Mouse (Mus musculus): Measurements from ENCODE around the gene Cytip. TPM values are rescaled to one million over a fixed set of nuclear protein-coding genes. Genes with fewer than 3 reads are reported as not detected.

Gene Cytip
- not detected for total RNA-seq (2021)

DNA sequence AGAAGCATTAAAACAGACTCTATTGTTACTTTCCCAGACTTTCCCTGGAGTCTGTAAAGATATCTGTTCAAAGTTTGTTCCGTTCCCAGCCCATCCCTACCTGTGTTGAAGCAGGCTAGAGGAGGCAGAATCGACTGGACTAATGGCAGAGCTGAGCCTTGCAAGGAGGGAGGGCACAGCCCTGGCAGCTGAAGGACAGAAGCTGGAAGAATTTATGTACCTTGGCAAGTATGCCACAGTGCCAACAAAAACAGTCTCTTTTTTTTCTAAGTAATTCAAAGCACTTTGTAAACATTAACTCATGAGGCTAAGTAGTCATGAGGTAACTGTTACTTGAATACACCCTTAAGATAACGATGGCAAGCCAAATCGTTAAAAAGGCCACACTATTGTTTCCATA is at the start of gene Cytip:
Gene Cytip, minus strand, starts transcription at position 187 of the 400 bp plus-strand sequence.
- DNase-seq (ENCODE audit: extremely low spot score in 1 of 2, low spot score in 1 of 2): no peak

DNA sequence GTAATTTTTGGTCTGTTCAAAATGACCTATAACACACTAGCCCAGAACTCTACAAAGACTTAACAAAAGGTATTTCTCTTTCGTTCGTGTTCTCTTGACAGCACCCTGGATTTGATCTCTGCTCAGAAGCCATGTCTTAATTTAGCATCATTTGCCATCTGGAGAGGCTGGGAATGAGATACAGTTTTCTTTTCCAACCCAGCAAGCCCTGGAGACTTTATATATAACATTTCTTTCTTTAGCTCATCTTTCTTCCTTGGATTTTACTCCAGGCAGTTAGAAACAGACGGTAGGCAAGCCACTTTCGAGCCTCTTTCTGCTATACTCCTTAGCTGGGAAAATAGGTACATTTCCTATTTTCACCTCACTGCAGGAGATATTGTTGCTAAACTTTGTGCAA is 45.3 kb upstream of the Cytip start:
- DNase-seq (ENCODE audit: extremely low spot score in 1 of 2, low spot score in 1 of 2): no peak

DNA sequence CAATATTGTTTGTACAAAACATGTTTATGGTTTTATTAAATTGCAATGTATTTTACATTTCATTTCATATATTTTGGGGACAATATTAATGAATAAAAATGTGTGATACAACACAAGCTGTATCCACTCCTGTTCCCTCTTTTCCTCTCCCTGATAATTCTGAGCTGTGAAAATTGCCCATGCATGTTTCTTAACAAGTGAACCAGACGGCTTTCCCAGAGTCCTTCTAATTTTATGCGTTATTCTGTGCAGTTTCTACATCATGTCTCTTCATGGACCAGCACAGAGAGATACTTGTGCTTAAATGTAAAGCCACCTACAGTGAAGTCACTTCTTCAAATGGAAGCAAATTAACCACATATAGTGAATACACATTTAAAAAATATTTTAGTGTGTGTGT is 42.2 kb upstream of the Cytip start:
- no peak for DNase-seq (ENCODE audit: extremely low spot score in 1 of 2, low spot score in 1 of 2)

DNA sequence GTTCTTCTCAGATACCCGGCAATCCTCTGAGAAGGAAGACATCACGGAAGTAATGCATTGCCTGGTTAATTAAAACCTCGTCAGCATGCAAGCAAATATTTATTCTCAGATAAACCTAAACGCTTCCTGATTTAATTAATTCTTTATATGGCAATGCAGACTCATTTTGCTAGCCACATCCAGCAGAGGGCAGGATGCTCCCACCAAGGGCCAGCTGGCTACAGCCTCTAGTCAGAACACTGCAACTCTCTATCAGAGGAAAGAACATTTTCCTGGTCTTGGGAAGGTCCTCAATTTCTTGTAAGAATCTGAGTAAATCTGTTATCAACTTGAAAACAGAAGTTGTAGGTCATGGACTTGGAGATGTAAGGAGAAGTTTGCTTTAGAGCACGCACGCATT is 4.1 kb upstream of the Cytip start:
- DNase-seq (ENCODE audit: extremely low spot score in 1 of 2, low spot score in 1 of 2): peak; percentile 32 to 70

DNA sequence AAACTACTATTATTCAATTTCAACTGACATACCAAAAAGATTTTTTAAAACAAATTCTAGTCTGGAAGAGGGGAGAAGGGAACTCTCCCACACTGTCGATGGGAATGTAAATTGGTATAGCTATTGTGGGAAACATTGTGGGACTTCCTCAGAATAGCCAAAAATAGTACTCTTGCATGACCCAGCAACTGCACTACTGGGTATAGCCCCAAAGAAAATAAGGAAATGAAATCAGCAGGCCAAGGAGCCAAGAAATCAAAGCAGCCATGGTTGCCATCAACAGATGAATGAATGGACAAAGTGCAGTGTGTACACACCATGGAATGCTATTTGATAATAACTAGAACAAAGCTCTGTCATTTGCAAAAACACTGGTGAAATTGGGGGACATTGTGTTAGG is 1.5 kb upstream of the Cytip start:
- no peak for DNase-seq (ENCODE audit: extremely low spot score in 1 of 2, low spot score in 1 of 2)

DNA sequence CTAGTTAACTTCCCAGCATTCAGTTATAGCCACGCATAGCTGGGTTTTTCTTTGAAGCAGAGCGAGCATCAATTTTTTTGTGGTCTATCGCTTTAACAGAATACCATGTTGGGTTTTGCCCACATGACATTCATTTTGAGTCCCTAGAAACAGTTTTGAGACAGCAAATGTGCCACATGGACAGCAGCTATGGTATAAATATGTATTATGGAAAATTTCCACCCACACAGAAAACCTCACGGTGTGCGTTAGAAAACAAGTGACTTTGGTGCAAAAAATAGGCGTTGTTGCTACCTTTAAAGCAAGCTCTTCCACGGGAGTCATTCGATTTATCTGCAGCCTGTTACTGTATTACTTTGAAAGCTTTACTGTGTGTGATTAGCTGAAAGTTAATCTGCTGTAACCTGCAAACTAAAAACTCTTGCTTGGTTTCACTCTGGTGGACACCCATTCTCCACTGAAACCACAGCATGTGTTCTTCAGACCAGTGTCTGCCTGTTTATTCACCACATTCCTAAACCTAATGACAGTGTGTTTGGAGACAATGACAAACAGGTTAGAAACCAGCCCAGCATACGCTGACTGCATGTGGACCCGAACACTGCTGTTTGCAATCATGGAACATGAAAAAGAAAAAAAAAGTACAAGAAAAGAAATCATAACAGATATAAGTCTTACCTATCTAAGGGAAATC is 763 bp downstream of the Cytip start:
- no peak for DNase-seq (ENCODE audit: extremely low spot score in 1 of 2, low spot score in 1 of 2)

DNA sequence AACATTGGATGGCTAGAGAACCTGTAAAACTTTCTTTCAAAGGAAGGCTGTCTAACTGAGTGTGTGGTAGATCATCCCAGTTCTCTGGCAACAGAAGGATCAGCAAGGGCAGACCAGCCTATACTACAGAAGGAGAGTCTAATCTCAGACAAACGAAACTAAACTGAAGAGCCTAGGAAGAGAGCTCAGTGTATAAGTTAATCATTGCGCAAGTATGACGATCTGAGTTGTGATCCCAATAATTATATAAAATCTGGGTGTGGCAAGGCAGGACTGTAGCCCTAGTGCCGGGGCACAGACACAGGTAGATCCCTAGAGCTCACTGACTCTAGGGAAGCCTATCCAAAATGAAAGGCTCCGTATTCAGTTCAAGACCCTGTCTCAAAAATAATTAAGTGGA is 3.2 kb downstream of the Cytip start:
- DNase-seq (ENCODE audit: extremely low spot score in 1 of 2, low spot score in 1 of 2): no peak

DNA sequence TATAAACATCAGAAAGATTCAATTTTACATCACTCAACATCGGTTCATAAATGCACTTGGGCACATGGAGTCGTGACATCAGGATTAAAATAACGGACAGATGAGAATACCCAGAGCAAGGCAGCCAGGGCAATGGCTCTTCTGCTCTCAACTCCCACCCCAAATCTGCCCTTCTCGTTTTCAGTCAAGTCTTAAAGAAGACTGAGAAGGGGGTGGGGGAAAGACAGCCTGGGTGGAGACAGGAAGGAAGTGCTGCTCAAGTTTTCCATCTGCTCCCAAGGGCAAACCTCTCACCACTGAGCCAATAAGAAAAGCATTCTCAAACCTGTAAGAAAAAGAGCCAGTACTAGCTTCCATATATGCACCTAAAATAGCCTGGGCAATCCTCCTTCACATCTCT is 5.8 kb downstream of the Cytip start:
- no peak for DNase-seq (ENCODE audit: extremely low spot score in 1 of 2, low spot score in 1 of 2)

DNA sequence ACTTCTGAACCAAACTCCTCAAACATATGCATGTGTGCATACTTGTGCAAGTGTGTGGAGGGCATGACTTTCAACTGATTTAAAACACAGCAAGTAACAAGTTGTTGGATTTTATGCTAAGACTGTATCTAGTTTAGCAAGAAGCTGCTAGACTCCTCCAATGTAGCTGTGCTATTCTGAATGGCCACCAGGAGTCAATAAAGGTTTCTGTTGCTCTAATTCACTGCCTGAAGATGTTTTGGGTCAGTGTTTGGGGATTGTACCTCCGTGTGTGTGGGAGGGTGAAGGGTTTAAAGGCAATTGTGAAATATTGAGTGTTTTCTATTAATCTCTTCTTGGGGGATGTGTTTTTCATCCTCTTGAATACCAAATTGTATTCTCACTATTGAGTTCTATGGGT is 6.4 kb downstream of the Cytip start:
- no peak for DNase-seq (ENCODE audit: extremely low spot score in 1 of 2, low spot score in 1 of 2)

DNA sequence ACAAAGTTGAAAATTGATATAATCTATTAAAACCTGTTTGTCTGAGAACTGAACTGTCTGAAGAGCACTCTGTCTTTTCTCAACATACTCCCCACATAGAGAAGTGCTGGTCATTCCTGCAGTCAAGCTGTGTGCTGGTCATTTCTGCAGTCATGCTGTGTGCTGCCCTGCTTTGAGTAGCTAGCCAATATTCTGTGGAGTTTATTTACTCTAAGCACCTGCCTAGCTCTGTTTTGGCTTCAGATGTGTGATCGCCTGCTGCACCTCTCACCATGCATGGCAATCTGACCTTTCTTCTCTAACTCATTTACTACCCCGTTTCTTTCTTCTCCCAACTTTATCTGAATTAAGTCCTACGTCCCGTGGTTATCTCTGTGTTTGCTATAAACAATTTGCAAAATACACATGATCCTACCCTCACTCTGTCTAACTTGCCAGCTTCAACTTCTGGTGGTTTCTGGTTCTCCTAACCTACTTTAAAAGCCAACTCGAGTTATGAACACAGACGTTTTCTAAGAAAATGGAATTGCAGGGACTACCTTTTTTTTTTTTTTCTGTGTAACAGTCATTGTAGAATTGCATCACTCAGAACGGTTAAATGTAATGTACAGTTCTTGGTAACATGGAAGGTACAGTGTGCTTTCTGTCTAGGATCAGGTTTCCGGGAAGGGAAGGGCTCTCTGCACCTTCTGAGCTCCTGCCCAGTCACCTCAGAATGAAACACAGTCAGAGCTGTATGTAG is 7.9 kb downstream of the Cytip start:
- DNase-seq (ENCODE audit: extremely low spot score in 1 of 2, low spot score in 1 of 2): no peak

DNA sequence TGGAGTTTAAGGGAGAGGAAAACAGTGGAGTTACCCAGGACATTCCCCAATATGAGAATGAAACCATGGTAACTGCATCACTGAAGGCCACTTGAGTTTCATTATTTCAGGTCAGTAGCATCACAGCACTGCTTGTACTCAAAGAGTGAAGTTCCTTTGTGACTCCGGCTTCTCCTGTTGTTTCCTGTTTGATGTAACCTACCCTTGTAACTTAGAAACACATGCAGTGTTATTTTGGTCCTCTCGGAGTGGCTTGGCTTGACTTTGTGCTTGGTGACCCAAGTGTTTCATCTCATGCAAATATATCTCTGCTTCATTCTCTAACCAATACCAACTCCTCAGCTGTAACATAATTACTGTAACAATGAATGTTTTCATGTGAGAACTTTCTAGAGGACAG is 11.1 kb downstream of the Cytip start:
- no peak for DNase-seq (ENCODE audit: extremely low spot score in 1 of 2, low spot score in 1 of 2)

DNA sequence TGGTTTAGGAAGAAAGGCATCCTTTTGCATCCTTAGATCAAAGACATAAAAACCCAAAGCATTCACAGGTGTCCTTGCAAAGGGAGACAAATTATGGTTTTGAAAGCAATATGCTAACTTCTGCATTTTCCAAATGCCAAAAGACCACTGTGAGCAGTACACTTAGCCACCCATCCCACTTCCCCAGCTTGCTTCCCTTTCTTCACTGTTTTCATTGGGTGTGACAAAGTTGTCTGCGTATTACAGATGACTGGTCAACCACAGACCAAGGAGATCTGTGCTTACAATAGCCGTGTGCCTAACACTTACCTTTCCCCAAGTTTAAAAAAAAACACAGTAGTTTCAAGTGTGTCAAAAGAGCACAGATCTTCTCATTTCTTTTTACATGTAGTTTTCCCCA is 11.7 kb downstream of the Cytip start:
- no peak for DNase-seq (ENCODE audit: extremely low spot score in 1 of 2, low spot score in 1 of 2)

DNA sequence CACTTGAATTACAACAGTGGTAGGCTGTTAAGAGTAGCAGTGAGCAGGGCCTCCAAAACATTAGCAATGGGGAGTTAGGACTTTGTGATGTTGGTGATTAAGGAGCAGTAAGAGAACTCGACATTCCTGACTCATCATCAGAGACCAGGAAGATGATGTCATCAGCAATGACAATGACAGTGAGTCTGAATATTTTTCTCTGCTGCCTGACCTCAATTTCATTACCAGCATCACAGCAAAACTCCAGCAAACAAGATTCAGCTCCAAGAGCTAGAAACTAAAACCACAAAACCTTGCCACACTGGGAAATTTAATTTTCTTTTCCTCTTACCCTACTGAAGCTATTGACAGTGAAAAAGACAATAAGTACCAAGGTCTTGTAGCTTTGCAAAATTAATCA is 14.6 kb downstream of the Cytip start:
- DNase-seq (ENCODE audit: extremely low spot score in 1 of 2, low spot score in 1 of 2): no peak

DNA sequence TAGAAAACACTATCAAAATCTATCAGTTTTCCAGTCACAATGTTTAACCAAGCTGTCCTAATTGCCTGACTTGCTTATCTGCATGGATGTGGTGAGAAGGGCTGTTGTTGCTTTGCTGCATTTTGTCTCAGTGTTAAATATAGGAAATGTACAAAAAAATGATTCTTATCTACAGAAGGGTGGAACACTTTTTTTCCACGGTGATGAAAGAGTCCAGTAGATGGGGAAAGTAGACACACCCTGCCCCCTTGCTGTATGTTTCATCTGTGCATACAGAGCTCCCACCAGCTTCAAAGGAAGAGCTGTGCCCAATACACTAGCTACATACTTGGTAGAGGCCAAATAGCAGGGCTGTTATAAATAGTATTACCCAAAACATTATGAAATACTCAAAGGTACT is 16.3 kb downstream of the Cytip start:
- DNase-seq (ENCODE audit: extremely low spot score in 1 of 2, low spot score in 1 of 2): no peak

DNA sequence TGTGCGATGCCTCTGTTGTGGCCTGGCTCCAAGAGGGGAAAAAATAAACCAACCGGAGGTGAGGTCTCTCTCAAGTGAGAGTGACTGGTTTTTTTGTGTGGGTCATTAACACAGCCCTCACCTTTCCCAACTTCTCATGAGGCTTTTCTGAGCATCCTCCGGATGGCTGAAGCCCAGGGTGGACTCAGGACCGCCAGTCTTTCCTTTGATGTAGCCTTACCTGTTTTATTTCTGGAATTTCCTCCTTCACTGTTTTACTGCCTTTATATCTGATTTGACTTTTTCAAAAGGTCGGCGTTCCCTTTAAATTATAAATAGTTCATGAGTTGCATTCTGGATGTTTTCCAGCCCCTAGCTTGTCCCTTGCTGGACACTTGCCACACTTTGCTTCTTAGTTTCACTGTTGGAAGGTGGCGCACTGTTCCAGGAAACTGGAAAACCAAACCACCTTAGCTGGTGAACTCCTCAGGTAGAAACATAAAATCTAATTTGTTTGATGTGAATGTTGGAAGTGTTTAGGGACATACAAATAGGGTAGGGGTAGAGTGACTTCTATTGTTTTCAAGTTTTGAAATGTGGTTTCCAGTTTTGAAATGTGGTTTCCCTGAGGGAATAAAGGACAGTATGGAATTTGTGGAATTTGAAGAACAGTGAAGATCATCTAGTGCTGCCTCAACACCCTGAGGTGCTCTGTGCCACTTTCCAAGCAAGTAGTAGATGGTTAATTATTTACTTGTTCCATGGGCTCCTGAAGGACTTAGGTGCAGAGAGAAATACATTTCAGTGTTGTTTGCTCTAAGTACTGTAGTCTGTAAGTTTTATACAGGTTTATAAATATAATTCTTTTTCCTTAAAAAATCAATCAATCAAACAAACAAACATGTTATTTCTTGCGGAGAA is 19.7 kb downstream of the Cytip start:
- DNase-seq (ENCODE audit: extremely low spot score in 1 of 2, low spot score in 1 of 2): no peak

DNA sequence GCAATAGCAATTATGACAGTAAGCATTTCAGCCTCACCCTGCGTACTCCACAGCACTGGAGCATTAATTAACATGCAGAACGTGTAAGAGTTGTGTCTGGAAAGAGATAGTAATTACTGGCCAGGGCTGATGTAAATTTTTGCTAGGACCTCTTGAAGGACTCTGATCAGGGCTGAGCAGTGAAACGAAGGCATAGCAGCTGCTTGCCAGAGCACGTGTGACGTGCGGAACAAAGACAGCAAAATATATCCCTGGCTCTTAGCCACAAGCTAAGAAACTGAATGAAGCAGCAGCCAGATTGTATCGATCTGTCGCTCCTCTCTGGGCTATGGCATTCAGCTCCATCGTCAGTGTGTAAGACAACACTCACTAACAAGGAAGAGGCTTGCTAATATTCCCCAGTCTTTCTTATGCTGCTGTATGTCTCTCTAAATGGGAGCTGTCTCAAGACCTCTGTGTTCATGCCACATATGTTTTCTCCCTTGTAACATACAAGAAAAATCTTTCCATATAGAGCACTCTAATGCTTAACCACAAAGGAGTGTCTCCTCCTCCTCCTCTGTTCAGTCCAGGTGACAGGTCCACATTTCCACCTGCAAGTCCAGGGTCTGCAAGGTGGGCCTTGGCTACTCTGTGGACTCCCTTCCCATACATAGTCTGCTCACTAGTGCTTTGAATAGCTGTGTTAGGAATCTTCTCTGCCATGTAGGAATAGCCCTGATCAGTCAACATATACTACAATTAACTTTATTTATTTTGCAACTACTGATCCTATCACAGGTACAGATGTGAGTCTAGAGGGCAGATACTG is 20.7 kb downstream of the Cytip start:
- DNase-seq (ENCODE audit: extremely low spot score in 1 of 2, low spot score in 1 of 2): peak in 1 of 2 experiments; percentile 11

DNA sequence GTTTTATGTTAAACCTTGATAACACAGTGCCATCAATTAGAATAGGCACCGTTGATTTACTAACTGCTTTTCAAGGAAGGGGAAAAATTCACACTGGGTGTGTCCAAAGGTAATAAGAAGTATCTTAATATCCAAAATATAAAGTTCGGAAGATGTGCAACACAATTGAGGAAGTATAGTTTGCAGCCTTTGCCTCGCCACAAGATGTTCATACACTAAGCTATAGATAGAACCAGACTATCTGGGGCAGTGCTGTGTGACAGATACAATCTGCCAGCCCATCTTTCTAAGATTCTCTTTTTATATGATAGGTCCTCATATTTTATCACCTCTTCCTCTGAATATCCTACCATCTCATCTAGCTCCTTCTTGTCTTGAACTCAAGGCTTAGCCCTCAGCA is 22.4 kb downstream of the Cytip start:
- no peak for DNase-seq (ENCODE audit: extremely low spot score in 1 of 2, low spot score in 1 of 2)

DNA sequence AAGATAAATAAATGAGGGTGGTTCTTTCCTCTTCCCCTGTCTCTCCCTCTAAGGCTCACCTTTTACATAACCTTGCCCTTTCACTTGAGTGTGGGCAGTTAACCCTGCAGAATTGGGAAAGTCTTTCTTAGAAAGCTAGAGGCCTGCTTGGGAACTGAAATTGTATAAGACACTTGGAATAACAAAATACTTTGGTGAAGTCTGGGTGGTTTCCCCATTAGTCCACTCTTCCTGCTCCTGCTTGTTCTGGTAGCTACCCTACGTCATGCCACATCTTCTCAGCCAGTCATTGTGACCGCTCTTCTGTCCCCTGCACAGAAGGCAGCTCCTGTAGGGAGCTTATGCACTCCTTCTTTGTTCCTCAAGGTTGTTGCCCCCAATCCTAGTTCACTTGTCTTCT is 26.2 kb downstream of the Cytip start:
- no peak for DNase-seq (ENCODE audit: extremely low spot score in 1 of 2, low spot score in 1 of 2)

DNA sequence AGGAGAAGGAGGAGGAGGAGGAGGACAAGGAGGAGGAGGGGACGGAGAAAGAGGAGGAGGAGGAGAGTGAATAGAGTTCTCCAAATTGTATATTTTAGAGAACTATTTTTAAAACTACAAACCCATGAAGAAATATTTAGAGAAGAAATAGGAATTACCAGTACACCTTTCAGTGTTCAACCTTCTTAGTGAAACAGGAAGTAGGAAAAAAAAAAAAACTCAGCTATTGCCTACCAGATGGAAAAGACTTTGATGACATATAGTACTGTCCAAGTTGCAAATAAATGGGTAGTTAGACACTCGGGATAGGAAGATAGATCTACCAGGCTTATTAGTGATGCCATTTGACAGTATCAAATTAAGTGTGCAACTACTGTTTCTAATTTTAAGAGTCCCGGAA is 27.7 kb downstream of the Cytip start:
- no peak for DNase-seq (ENCODE audit: extremely low spot score in 1 of 2, low spot score in 1 of 2)

DNA sequence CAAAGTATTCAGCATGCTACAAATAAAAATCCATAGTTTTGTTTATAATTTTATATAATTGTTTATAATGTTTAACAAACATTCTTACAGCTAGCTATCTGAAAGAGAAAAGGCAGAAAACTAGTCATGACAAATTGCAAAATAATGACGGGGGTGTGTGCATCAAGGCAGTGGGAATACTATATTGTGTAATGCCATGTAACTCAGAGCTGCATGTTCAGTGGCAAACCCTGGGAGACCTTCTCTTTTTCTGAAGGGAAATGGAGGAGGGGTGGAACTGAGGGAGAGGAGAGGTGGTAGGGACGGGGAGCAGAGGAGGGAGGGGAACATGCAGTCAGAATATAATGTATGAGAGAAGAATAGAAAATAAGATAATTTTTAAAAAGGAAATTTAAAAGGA is 28.6 kb downstream of the Cytip start:
- DNase-seq (ENCODE audit: extremely low spot score in 1 of 2, low spot score in 1 of 2): no peak
